Mouse (Mus musculus): ENCODE measurements around the gene Dclk1. TPM values are rescaled to one million over a fixed set of nuclear protein-coding genes. Genes with fewer than 3 reads are reported as not detected.
A peak's percentile ranks its signal among the peaks of the same experiment; 100 is the strongest.
"Not testable (repeated sequence)": the region's sequence is repeated elsewhere in the genome, so short reads cannot be mapped to it uniquely, and the experiment has no call there.

The Dclk1 gene
- 10 to 100 TPM; 13.8 to 14.0 TPM for total RNA-seq (2021)

DNA sequence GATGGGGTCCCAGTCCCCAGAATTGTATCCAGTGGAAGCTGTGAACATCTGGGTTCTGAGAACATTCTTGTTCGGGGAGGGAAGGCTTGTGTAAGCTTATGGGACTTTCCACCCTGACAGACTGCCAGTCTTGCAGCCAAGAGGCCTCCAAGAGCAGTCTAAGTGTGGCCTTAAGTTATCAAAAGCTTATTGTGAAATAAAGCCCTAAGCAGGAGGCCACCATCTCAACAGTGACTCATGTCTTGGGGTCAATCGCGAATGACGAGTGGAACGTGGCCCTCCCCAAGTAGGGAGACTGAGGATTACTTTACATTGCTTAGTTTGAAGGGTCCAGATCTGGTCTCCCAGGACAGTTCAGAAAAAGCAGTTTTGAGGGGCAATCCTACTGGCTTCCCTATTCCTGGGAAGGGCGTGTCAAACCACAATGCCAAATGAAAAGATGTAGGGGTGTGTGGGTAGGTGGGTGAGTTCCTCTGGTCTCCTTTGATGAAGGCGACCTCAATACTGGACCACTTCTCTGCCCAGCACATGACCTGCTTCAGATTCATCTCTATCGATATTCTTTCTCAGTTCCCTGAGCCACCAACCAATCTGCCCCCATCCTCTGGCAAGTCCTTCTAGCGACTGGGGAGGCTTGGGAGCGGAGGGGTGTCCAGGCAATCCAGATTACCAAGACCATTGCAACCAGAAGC, at the start of gene Dclk1:
Dclk1 (plus strand) TSS at position 635 of the 692 bp plus-strand sequence.
- peak; percentile 17 for DNase-seq

DNA sequence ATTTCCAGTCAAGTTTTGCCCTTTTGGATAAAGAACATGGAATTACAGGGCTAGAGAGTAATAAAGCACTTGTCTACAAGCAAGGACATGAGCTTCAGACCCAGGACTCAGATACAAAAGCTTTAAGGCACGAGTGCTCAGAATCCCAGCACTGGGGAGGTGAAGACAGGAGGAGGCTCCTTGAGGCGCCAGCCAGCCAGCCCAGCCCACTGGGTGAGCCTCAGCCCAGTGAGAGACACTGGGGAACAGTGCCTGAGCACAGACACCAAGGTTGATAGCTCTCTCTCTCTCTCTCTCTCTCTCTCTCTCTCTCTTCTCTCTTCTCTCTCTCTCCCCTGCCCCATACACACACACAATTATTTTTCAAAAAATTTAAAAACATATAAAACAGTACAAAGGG, 48.8 kb upstream of the Dclk1 start:
- DNase-seq: no peak

DNA sequence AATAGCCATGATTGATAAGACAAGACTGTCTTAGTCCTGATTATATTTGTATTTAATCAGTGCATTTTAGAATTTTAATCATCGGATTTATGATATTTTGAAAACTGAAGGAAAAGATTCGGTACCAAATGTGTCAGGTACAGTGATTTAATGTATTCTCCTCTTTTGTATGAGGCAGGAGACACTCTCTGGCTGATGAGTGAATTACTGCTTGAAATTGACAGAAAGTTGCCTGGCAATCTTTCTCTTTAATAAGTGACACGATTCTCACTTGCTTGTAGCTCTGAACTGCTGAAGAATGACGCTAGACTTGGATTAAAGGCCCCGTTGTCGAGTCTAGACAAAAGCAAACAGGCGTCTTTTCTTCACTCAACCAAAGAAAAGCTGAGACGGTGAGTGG, 47.4 kb upstream of the Dclk1 start:
- DNase-seq: no peak

DNA sequence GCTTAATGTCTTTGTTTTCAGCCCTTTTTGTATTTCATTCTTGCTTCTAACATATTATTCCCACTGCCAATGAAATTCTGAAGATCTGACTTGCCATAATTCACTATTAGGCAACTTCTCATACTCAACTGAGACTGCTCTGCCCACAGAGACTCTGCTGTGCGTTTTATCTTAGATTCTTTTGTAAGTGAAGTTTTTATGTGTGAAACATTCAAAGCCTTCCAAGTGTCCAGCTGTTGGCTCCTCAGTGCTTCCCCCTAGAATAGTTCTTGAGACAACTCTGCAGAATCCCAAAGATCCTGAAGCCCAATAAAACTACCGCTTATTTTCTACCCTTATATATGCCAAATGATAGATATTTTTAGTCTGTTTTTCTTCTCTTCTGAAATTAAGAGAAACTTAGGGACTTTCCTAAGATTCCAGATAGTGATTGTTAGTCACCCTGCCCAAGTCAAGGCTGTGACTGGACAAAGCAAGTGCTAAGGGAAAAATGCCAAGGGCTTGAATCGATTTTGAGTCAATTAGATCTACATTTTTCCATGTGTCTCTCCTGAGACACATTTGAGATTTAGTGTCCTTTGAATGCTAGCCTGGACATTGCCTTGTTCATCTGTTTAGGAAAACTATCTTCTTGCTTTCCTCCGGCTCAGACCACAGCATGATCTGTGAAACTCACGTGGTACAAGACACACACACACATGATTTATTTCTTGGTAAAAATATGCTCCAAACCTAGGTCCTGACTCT, 46.4 kb upstream of the Dclk1 start:
- no peak for DNase-seq

DNA sequence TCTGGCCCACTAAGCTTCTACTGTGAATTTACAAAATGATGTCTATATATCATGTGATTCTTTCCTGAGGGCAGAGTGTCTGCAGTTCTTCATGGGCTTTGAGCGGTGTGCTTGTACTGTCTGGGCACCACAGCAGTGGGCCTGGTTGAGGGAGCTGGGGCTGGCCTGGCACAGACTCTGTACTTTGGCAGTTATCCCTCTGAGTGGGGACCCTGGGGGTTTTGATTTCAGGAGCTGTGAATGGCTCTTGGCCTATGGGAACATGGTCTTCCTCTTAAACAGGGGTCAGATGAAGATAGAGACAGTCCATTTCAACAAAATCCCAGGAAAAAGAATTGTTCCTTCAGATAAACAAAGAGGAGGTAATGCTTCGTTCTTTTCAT, 45.8 kb upstream of the Dclk1 start:
- no peak for DNase-seq

DNA sequence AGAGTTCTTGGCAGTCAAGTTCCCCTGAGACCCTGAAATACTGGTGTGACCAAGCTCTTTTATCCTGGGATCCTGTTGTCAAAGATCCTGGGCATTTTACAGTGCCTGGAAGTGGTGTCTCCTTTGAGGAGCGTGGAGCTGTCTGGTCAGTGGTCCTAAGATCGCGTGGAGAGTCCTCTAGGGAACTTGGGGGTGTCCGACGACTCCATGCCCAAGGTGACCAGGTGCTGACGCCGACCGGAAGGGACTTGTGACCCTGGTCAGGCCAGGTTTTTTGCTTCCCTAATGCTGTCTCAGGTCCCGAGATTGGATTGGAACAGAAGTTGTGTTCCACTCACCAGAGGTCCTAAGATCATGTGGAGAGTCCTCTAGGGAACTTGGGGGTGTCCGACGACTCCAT, 38.5 kb upstream of the Dclk1 start:
- not testable (repeated sequence) for DNase-seq

DNA sequence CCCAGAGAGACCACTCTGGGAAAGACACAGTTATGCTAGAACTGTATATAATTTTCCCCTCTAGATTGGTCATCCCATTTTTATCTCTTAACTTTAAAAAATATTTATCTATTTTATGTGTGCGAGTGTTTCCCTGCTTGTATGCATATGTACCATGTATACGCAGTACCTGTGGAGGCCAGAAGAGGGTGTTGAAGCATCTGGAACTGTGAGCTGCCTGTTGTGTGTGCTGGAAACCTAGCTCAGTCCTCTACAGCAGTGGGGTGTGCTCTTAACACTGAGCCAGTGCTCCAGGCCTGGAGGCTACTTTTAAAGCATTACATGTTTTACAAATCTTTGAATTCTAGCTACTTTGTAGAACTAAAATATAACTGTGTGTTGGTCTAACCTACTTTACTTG, 35.8 kb upstream of the Dclk1 start:
- no peak for DNase-seq

DNA sequence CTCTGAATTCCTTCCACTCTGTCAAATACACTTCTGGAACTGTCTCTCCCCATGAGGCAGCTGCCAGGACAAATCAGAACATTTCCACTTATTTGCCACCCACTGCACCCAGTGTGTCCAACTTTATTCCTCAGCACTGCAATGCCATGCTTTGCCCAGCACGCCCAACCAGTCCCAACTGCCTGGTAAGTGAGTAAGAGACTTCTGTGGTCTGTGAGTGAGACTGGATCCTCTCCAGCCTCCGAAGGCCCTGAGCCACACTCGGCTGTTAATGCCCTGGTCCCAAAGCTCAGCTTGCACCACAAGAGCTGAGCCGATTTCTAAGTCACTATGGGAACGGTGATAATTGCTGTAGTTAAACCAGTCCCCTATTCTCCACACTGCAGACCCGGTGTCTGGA, 34.5 kb upstream of the Dclk1 start:
- no peak for DNase-seq

DNA sequence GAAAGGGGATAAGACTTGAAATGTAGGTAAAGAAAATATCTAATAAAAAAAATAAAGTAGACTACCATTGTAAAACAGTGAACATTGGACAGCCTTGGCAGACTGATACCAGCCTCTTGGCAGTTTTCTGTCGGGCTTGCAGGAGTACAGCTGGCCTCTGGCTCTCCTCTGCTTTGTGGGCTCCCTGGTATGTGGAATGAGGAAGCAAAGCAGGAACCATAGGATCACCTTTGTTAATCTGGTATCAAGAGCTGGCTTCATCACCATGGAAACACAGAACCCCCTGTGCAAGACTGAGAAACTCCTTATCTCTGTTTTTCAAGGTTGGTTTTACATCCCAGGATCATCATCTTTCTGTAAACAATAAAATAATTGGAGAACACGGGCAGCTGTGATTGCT, 29.9 kb upstream of the Dclk1 start:
- DNase-seq: no peak

DNA sequence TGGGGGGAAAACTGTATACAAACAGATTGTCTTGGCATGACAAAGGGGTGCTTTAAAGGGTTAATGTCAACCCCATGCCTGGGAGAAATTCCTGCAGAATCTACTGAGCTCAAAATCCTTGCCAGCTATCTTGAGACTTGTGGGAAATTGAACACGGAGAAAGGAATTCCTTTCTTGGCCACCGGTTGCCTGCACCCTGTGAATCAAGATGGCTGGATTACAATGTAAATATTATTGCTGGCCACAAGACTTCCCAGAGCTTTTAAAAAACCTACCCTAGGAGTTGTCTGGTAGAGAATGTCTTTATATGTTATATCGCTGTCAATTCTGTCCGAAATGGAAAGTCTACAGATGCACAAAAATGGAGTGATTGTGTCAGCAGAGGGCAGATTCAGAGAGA, 28.4 kb upstream of the Dclk1 start:
- no peak for DNase-seq

DNA sequence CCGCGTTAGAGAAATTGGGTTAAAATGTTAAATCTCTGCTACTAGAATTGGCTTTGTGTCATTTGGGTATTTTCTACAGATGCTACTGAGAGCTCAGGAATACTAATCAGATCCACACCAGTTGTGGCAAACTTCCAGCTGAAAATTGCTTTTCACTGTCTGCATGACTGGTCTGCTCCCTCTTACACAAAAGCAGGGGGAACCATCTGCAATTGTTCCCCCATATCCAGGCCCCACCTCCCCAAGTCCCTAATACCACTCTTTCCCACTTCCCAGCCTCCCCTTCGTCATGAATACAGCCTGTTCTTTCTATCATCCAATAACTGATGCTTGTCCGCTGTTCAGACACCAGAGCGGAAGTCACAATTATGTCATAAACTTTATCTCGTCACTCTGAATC, 27.8 kb upstream of the Dclk1 start:
- DNase-seq: no peak

DNA sequence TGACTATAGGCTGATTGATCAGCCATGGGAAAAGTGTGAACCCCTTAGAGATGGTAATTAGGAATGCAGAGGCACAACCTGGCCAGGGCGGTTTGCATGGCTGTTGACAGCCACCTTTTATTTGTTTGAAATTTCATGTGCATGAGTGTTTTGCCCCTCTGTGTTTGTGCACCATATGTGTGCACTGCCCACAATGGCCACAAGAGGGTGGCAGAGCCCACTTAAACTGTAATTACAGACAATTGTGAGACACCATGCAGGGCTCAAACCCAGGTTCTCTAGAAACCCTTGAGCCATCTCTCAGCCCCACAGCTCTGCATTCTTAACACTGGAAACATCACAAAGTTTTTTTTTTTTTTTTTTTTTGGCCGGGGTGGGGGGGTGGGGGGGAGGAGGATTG, 19.7 kb upstream of the Dclk1 start:
- no peak for DNase-seq

DNA sequence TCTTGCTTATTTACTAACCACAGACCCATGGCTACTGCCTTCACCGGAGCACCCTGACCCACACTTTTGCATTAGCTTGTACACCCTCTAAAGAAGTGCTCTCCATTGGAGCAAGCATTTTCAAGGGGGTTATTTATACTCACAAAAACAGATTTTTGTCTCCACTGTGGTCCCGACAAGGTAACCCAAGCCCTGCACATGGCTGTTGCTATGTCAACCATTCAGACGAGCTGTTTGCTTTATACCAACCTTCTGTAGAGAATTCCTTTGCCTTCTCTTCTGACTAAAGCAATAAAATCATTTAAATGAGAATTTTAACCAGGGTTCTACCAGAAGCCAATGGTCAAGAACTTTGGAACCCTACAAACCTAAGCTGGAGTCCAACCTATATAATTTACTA, 18.3 kb upstream of the Dclk1 start:
- no peak for DNase-seq

DNA sequence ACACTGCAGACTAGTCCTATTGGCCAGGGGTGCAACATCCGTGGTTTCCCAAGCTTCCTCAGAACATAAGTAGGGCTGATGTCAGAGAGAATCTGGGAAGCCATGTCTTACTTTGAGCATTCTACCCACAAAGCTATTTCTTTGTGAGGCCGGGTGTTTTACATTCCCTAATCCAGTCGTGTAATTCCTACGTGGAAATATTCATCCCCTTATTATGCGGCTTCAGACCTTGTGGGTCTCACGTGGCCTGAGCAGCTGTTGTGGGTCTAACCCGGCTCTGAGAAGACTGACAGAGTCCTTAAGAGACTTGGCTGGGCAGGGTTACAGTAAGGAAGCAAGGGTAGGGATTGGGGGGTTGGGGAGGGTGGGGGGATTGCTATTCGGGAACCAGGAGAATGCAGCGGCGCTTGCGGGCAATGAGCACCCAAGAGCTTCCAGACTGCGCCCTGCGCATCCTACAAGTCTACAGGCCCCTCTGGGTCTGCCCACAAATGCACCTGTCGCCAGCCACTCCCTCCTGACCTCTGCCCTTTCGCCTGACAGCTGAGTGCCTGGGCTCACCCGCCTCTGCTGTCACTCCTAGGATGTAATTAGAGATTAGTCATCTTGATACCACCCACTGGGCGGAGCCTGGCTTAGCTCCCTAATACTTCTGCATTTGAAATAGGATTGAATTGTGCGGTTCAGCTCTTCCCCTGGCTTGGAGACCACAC, 15.5 kb upstream of the Dclk1 start:
- no peak for DNase-seq

DNA sequence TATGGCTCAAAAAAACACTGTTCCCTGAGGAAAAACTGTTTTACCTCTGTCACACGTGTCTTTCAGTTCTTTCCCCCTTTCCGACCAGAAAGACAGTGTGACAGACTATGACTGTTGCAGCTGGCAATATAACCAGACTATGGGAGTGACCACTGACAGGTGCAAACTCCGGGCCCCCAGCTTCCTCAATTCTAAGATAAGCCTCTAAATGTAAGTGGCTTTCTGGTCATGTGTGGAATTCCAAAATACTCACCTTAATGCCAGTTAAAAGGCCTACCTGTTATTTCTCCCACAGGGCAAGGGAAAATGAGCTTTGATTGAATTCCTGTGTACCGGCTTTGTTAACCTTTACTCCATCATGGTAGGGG, 15.0 kb upstream of the Dclk1 start:
- no peak for DNase-seq

DNA sequence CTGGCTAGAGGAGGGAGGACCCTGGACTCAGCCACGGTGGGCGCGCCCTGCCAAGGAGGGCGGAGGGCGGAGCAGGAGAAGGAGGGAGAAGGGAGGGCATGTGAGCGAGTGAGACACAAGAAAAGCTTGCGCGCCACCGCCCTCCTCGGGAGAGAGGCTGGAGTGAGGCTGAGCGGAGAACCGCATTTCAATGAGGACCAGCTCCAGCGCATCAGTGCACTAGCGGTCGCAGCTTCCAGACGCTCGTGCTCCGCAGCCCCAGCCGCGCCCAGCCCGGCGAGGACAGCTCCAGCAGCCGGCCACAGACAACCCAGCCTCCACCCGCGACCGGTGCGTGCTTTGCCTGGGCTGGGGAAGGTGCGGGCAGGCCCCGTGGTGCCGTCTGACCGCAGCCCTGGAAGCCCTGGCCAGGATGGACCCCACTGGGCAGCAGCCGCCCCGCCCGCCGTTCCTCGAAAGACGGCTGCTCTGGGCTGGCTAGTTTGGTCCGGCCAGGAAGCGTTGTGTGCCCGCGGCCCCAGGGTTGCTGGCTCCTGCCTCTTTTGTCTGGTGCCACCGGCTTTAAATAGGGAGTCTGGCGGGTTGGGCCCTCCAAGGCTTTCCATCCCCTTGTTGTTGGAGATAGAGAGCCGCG, 375 bp downstream of the Dclk1 start:
- DNase-seq: peak; percentile 80

DNA sequence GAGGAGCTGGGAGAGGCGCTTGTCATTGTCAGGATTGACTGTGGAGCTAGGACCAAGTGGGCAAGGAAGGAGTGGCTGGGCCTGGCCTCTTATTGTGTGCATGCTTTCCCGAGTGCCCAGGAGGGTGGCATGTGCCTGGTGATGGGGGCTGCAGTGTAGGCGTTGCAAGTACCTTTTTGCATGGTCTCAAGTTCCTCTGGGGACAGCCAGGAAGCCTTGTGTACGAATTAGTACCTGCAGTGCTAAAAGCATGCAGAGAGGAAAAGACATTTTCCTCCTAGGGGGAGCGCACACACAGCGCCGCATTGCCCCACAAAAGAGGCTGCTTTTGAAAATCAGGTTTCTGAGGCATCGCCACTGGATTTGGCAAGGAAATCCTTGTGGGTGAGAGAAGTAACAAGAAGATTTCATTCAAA, 900 bp downstream of the Dclk1 start:
- no peak for DNase-seq

DNA sequence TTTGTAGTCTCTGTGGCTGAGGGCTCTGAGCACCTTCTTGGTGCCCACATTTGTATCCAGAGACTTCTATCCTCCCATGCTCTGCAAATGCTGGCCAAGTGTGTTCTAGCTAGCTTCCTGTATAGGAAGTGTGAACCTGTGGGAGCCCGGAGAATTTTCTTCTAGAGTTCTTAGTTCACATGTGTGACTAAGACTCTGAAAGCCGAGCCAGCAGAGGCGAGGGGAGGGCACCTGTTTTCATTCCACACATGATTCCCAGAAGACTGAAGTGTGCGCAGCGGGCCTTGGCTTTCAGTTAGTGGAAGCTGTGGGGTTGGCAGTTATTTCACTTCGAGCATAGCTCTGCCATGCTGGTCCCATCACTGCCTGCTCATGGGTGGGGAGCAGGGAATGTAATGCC, 1.9 kb downstream of the Dclk1 start:
- no peak for DNase-seq

DNA sequence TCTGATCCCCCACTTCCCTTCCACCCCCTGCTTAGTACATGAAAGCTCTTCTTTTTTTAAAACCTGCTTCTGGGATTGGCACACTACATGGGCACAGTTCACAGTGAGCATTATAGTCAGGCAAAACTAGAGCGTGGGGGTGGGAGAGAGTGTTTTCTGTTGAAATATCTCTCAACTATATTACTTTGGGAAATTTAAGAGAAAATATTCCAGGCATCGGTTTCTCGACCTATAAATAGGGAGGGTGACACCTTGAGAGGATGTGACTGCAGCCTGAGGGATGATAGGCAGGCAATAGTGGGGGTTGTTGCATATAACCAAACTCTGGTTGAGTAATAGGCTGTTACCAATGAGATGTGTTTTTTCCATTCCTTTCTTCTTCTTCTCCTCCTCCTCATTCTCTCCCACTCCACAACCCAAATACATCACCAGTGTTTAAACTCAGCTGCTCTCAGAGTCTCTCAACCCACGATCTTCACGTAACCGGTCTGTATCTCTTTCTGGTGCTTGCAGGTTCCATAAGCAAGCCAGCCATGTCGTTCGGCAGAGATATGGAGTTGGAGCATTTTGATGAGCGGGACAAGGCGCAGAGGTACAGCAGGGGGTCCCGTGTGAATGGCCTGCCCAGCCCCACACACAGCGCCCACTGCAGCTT, 4.6 kb downstream of the Dclk1 start:
- no peak for DNase-seq

DNA sequence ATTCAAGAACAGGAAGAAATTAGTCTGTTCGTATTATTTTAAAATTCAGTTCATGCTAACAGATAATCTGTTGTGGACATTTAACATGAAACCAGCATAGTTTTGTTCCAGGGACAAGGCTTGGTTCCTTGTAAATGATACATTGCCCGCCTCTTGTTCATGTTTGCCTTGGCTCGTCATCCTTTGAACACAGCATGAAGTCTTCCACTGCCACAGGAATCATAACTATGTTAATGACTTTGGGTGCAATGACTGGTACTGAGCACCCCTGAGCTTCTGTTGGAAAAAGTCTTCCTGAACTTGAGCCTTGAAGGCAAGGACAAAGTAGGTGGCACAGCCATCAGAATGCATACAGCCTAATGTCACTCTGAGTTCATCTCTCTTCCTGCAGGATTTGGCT, 5.9 kb downstream of the Dclk1 start:
- no peak for DNase-seq

DNA sequence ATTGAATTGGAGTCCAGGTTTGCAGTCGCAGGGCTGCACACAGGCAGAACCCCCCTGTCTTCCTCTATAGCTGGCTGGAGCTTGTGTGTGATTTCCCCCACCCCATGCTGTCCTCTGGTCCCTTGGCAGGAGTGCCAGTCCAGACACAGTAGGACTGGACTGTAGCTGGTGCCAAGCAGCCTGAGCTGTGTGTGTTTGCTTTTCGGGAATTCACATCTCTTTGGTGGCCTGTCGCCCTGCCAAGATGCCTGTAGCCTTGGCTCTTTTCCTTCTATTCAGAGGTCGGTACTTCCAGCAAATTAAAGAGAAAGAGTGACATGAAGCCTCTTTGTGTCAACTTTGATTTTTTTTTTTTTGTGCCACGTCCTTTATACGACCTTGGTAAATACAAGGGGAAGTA, 6.3 kb downstream of the Dclk1 start:
- peak; percentile 47 for DNase-seq

DNA sequence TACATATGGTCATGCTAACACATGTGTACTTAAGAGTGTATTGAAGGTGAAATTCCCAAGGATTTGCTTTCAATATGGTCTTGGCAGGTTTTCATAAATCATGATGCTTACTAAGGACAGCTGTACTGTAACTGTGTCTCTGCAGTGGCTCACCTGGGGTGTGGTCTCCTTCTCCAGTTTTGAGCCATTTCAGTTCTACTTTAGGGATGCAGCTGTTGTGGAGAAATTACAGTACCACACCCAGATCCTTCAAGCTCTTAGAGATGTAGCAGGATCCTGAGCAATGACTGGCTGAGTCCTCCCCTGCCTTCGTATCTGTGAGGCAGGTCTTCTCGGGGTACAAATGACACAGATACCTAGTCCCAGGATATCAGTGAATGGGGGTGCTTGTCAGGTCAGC, 8.5 kb downstream of the Dclk1 start:
- no peak for DNase-seq

DNA sequence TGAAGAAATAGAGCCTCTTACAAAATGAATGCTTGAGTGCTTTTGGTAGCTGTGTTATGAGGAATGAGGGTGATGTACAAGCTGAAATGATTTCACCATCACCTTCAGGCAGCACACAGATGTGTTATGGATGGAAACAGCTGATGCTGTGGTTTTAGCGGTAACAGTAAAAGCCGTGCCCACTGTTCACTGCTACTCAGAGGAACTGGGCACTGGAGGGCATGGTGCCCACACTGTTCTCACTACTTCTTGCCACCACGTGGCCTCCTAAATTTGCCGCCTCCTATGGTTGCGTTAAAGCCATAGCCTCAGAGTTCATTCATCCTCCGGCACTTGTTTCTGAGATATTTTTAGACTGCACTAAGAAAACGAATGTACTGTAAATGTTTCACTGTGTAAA, 18.0 kb downstream of the Dclk1 start:
- DNase-seq: no peak

Measured in heart, postnatal 4 days (tissue).